Mouse (Mus musculus) mouse trophoblast stem cell (cell line): ENCODE results near the gene Eif5.

Source experiments
- in situ Hi-C, 2 experiments: fragments of 300-500 bp; cut with MseI, MboI; formaldehyde crosslinking; loops; 2 replicates in 1 of 2; 3 replicates in 1 of 2; pipeline ENCODE4 v1.15.1; 2025

Eif5 gene

GRCm38 (mm10) chr12:111562276-111562814 is 24.5 kb downstream of the Eif5 start:
- in situ Hi-C loops = no loop called here

- in situ Hi-C loops = no loop called here
Observed at GRCm38 (mm10) chr12:111563076-111563629, 25.3 kb downstream of the Eif5 start.

- in situ Hi-C loops = no loop called here
Observed at GRCm38 (mm10) chr12:111565363-111565762, 27.5 kb downstream of the Eif5 start.

- in situ Hi-C loops = no loop called here
Observed at GRCm38 (mm10) chr12:111568836-111569235, 31.0 kb downstream of the Eif5 start.

- in situ Hi-C loops = no loop called here
Observed at GRCm38 (mm10) chr12:111572406-111572805, 34.6 kb downstream of the Eif5 start.

GRCm38 (mm10) chr12:111573315-111573714 is 35.5 kb downstream of the Eif5 start:
- in situ Hi-C loops = no loop called here

- in situ Hi-C loops = no loop called here
Observed at GRCm38 (mm10) chr12:111574074-111574886, 36.5 kb downstream of the Eif5 start, which contains the start of gene Mark3. Mark3 (plus strand) TSS chr12:111574523.

GRCm38 (mm10) chr12:111574887-111575838 is 37.3 kb downstream of the Eif5 start:
- in situ Hi-C loops = no loop called here

GRCm38 (mm10) chr12:111583058-111583457 is 45.2 kb downstream of the Eif5 start:
- in situ Hi-C loops = no loop called here

GRCm38 (mm10) chr12:111584401-111584800 is 46.6 kb downstream of the Eif5 start:
- in situ Hi-C loops = no loop called here

- in situ Hi-C loops = no loop called here
Observed at GRCm38 (mm10) chr12:111587252-111587651, 49.4 kb downstream of the Eif5 start.

- in situ Hi-C loops = no loop called here
Observed at GRCm38 (mm10) chr12:111592407-111593021, 54.7 kb downstream of the Eif5 start.

- in situ Hi-C loops = no loop called here
Observed at GRCm38 (mm10) chr12:111593775-111594174, 56.0 kb downstream of the Eif5 start.
